Mouse (Mus musculus): ENCODE measurements around the gene Ncln. TPM values are rescaled to one million over a fixed set of nuclear protein-coding genes. Genes with fewer than 3 reads are reported as not detected.

Ncln gene
- 69.7 and 73.8 TPM in 2 replicates for polyA plus RNA-seq (2015; fragmentation: Nextera tagmentation; extraction: Ambion mirVana)

- peak within 1 kb of the TSS; percentile 71 for H3K9ac ChIP-seq
- ATAC-seq (replicated peaks): peak; percentile 96
- no peaks in the 10 kb centered on the region for H3K27me3 ChIP-seq (replicated peaks)
- peaks cover 6% of the 10 kb centered on the region; the same call in 1 of the 2 replicates for H3K36me3 ChIP-seq (replicated peaks)
- H3K4me2 ChIP-seq: peak within 1 kb of the TSS; percentile 84
- WGBS: under 1% methylated on average over 45 of the region's 45 CpGs
- peak within 1 kb of the TSS; percentile 83 for H3K4me3 ChIP-seq
- H3K4me1 ChIP-seq: peaks cover 31% of the 10 kb centered on the region
- no peaks in the 10 kb centered on the region for H3K9me3 ChIP-seq
- peak within 1 kb of the TSS; percentile 80 for H3K27ac ChIP-seq
These were observed at the start of gene Ncln for GRCm38 (mm10) chr10:81496264-81496901. Gene Ncln (minus strand): TSS chr10:81496392.

- H3K9me3 ChIP-seq: no peaks in the 10 kb centered on the region
- H3K4me2 ChIP-seq: peak within 1 kb of the TSS; percentile 82
- peak within 1 kb of the TSS; percentile 76 for H3K4me3 ChIP-seq
- no peaks in the 10 kb centered on the region for H3K36me3 ChIP-seq (replicated peaks)
- ATAC-seq (replicated peaks): peak; percentile 97
- no peaks in the 10 kb centered on the region for H3K27me3 ChIP-seq (replicated peaks)
- under 1% methylated on average over 59 of the region's 59 CpGs for WGBS
- peaks cover 37% of the 10 kb centered on the region for H3K4me1 ChIP-seq
- peak within 1 kb of the TSS; percentile 89 for H3K27ac ChIP-seq
- peak within 1 kb of the TSS; percentile 77 for H3K9ac ChIP-seq
These were observed 49.1 kb upstream of the Ncln start, which contains the start of gene Gna11 for GRCm38 (mm10) chr10:81545161-81545747. Gene Gna11 (minus strand): TSS chr10:81545190.

GRCm38 (mm10) chr10:81544296-81545160 is 48.3 kb upstream of the Ncln start:
- H3K9ac ChIP-seq: peak overlapping the region; percentile 77
- H3K4me3 ChIP-seq: peak overlapping the region; percentile 76
- H3K27ac ChIP-seq: peak overlapping the region; percentile 89
- no peaks in the 10 kb centered on the region for H3K36me3 ChIP-seq (replicated peaks)
- peaks cover 37% of the 10 kb centered on the region for H3K4me1 ChIP-seq
- WGBS: under 1% methylated on average over 80 of the region's 93 CpGs
- ATAC-seq (replicated peaks): peak; percentile 37
- H3K9me3 ChIP-seq: no peaks in the 10 kb centered on the region
- no peaks in the 10 kb centered on the region for H3K27me3 ChIP-seq (replicated peaks)
- peak overlapping the region; percentile 82 for H3K4me2 ChIP-seq

GRCm38 (mm10) chr10:81543633-81544032 is 47.4 kb upstream of the Ncln start:
- peaks cover 37% of the 10 kb centered on the region for H3K4me1 ChIP-seq
- peak overlapping the region; percentile 82 for H3K4me2 ChIP-seq
- WGBS: 67% methylated on average over 1 of the region's 1 CpGs
- H3K36me3 ChIP-seq (replicated peaks): no peaks in the 10 kb centered on the region
- H3K27ac ChIP-seq: no peak overlapping the region
- H3K9ac ChIP-seq: peak overlapping the region; percentile 77
- H3K27me3 ChIP-seq (replicated peaks): no peaks in the 10 kb centered on the region
- no peak for ATAC-seq (replicated peaks)
- H3K4me3 ChIP-seq: peak overlapping the region; percentile 76
- H3K9me3 ChIP-seq: no peaks in the 10 kb centered on the region

DNA sequence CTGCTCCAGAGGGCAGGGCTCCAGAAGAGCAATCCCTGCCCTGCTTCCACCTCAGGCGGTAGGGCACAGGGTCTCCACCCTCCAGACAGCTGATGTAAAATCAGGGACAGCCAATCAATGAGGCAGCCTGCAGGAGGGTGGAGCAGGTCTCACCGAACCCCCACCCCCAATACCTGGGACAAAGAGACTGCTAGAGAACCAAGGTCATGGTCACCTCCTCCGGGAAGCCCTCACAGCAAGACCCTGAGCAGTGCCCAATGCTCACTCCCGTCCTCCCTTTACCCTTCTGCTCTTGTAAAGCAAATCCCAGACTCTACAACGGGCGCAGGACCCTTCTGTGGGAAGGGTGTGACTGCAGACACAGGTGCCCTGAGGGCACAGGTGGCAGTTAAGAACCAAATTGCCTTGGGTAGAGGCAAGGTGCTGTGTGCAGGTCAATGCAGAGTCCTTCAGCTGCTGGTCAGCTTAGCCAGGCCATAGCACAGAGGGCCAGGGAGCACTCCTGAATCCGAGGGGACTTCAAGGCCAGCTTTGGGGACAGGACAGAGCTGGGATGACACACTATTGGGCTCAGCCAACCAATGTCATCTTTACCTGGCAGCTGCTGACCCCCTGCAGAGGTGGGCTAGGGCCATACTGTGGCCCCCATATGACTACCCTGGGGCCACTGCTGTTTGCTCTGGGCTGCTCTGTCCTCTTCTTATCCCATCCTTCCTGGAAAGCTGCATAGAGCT is 46.7 kb upstream of the Ncln start:
- peaks cover 37% of the 10 kb centered on the region for H3K4me1 ChIP-seq
- H3K4me2 ChIP-seq: peak overlapping the region; percentile 82
- 77% methylated on average over 7 of the region's 7 CpGs for WGBS
- peak overlapping the region; percentile 76 for H3K4me3 ChIP-seq
- H3K9ac ChIP-seq: peak overlapping the region; percentile 77
- H3K27ac ChIP-seq: no peak overlapping the region
- no peak for ATAC-seq (replicated peaks)
- H3K36me3 ChIP-seq (replicated peaks): no peaks in the 10 kb centered on the region
- no peaks in the 10 kb centered on the region for H3K27me3 ChIP-seq (replicated peaks)
- no peaks in the 10 kb centered on the region for H3K9me3 ChIP-seq

GRCm38 (mm10) chr10:81541803-81542202 is 45.6 kb upstream of the Ncln start:
- Histone ChIP-seq H3K9me3 (no peaks in the 10 kb centered on the region), H3K4me3 (no peak overlapping the region), H3K4me1 (peaks cover 37% of the 10 kb centered on the region), H3K27me3 (replicated peaks) (no peaks in the 10 kb centered on the region), H3K9ac (no peak overlapping the region), H3K4me2 (0 out of 2 replicates have a peak overlapping the region, but pooled peaks have one; percentile 82), H3K36me3 (replicated peaks) (no peaks in the 10 kb centered on the region), H3K27ac (no peak overlapping the region)
- WGBS: 68% methylated on average over 10 of the region's 10 CpGs
- ATAC-seq (replicated peaks): no peak

DNA sequence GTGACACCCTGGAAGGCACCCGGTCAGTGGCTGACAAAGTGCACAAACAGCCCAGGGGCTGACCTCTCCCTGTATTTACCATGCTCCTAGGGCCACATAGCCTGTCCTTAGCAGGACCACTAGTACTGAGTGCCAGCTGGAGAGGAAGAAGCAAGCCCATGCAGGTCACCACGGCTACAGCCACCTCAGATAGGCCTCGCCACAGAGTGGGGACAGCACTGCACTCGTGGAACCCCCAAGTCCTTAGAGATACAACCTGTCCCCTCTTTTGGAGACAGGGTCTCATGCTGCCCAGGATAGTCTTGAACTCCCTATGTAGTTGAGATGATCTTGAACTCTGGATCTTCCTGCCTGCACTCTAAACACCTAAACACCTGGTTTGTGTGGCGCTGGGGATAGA is 45.2 kb upstream of the Ncln start:
- Histone ChIP-seq H3K36me3 (replicated peaks) (no peaks in the 10 kb centered on the region), H3K9me3 (no peaks in the 10 kb centered on the region), H3K4me1 (peaks cover 37% of the 10 kb centered on the region), H3K4me2 (no peak overlapping the region), H3K27me3 (replicated peaks) (no peaks in the 10 kb centered on the region), H3K27ac (no peak overlapping the region), H3K4me3 (no peak overlapping the region), H3K9ac (no peak overlapping the region)
- WGBS: 90% methylated on average over 5 of the region's 5 CpGs
- ATAC-seq (replicated peaks): no peak

DNA sequence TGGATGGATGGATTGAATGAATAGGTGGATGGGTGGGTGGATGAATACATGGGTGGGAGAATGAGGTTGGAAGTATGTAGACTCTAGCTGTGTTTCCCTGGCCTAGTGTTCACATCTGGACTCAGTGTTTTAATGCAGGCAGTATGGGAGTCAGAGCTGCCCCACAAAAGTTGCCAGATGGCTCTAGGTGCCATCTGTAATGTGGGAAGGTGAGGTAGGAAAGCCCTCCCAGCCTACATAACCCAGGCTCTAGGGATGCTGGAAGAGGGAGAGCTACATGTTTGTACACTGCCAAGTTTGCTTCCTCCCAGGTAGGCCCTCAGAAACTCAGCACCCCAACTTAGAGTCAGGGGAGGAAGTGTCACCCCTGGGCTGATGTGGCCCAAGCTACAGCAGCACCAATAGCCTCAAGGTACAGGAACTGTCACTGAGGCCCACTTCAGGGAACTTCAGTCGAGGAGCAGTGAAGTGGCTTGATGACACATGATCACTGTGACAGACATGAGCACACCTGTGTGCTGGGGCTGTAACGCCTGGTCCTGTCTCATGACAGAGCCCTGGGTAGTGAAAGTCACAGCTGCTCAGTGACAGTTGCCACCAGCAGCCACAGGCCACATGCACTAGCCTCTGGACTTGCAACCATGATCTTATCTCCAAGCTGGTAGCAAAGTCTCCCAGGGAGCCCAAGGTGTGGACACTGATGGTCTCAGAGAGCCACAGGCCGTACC is 42.3 kb upstream of the Ncln start:
- Histone ChIP-seq H3K27ac (no peak overlapping the region), H3K36me3 (replicated peaks) (no peaks in the 10 kb centered on the region), H3K4me1 (peaks cover 24% of the 10 kb centered on the region), H3K27me3 (replicated peaks) (no peaks in the 10 kb centered on the region), H3K4me2 (no peak overlapping the region), H3K4me3 (no peak overlapping the region), H3K9me3 (no peaks in the 10 kb centered on the region), H3K9ac (no peak overlapping the region)
- ATAC-seq (replicated peaks): no peak
- 87% methylated on average over 3 of the region's 3 CpGs for WGBS

GRCm38 (mm10) chr10:81537429-81537828 is 41.2 kb upstream of the Ncln start:
- H3K4me1 ChIP-seq: peaks cover 13% of the 10 kb centered on the region

GRCm38 (mm10) chr10:81536734-81537133 is 40.5 kb upstream of the Ncln start:
- H3K4me1 ChIP-seq: peaks cover 6% of the 10 kb centered on the region
- no peak overlapping the region for H3K4me3 ChIP-seq
- H3K9ac ChIP-seq: no peak overlapping the region
- H3K27me3 ChIP-seq (replicated peaks): no peaks in the 10 kb centered on the region
- no peak overlapping the region for H3K4me2 ChIP-seq
- H3K9me3 ChIP-seq: no peaks in the 10 kb centered on the region
- no peak for ATAC-seq (replicated peaks)
- peaks cover 8% of the 10 kb centered on the region; the same call in 1 of the 2 replicates for H3K36me3 ChIP-seq (replicated peaks)
- no peak overlapping the region for H3K27ac ChIP-seq
- 81% methylated on average over 6 of the region's 6 CpGs for WGBS

More at GRCm38 (mm10) chr10:81537429-81537828, 41.2 kb upstream of the Ncln start:
- H3K36me3 ChIP-seq (replicated peaks): peaks cover 4% of the 10 kb centered on the region; the same call in 1 of the 2 replicates
- H3K9me3 ChIP-seq: no peaks in the 10 kb centered on the region
- H3K4me2 ChIP-seq: no peak overlapping the region
- no peak overlapping the region for H3K9ac ChIP-seq
- H3K4me3 ChIP-seq: no peak overlapping the region
- H3K27me3 ChIP-seq (replicated peaks): no peaks in the 10 kb centered on the region
- ATAC-seq (replicated peaks): no peak
- 93% methylated on average over 2 of the region's 2 CpGs for WGBS
- H3K27ac ChIP-seq: no peak overlapping the region

DNA sequence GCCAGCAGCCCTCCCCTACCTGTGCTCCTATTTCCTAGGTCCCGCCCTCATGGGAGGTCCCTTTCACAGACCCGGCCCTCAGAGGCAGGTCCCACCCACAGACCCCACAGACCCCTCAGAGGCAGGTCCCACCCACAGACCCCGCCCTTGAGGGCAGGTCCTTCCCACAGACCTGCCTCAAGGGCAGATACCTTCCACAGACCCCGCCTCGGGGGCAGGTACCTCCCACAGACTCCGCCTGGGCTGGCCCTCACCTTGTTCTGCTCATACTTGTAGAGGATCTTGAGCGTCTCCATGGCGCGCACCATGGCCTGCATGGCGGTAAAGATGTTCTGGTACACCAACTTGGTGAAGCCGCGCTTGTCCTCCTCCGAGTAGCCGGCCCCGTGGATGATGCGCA is 38.6 kb upstream of the Ncln start:
- Histone ChIP-seq H3K4me3 (no peak overlapping the region), H3K27me3 (replicated peaks) (no peaks in the 10 kb centered on the region), H3K4me2 (no peak overlapping the region), H3K4me1 (no peaks in the 10 kb centered on the region), H3K27ac (no peak overlapping the region), H3K9me3 (no peaks in the 10 kb centered on the region), H3K36me3 (replicated peaks) (peaks cover 14% of the 10 kb centered on the region; the same call in 1 of the 2 replicates), H3K9ac (no peak overlapping the region)
- no peak for ATAC-seq (replicated peaks)
- 71% methylated on average over 16 of the region's 16 CpGs for WGBS

All from midbrain, embryonic 15.5 days (tissue).